Mouse (Mus musculus): Measurements from ENCODE around the gene Cdkal1. TPM values are rescaled to one million over a fixed set of nuclear protein-coding genes. Genes with fewer than 3 reads are reported as not detected.
A peak's percentile ranks its signal among the peaks of the same experiment; 100 is the strongest.

The Cdkal1 gene
- polyA plus RNA-seq, 1 experiment from 2014 or later = 25.9 TPM

GRCm38 (mm10) chr13:29161436-29161835 lies 694.0 kb downstream of the Cdkal1 start:
- WGBS = 83% methylated on average over 3 of the region's 3 CpGs

GRCm38 (mm10) chr13:29156703-29157102 lies 698.8 kb downstream of the Cdkal1 start:
- Histone ChIP-seq H3K4me3 (no peak overlapping the region), H3K4me1 (0 out of 2 replicates have a peak, but pooled peaks cover 9% of the 10 kb centered on the region), H3K27me3 (ENCODE audit: insufficient read depth, poor library complexity, severe bottlenecking) (no peaks in the 10 kb centered on the region), H3K27ac (no peak overlapping the region), H3K9me3 (no peaks in the 10 kb centered on the region), H3K36me3 (no peaks in the 10 kb centered on the region)
- DNase-seq (ENCODE audit: low spot score) = no peak
- WGBS = 16% methylated on average over 4 of the region's 4 CpGs

More at GRCm38 (mm10) chr13:29161436-29161835, 694.0 kb downstream of the Cdkal1 start:
- Histone ChIP-seq H3K27ac (no peak overlapping the region), H3K9me3 (no peaks in the 10 kb centered on the region), H3K4me3 (no peak overlapping the region), H3K36me3 (no peaks in the 10 kb centered on the region), H3K4me1 (0 out of 2 replicates have a peak, but pooled peaks cover 8% of the 10 kb centered on the region), H3K27me3 (ENCODE audit: insufficient read depth, poor library complexity, severe bottlenecking) (no peaks in the 10 kb centered on the region)
- DNase-seq (ENCODE audit: low spot score) = no peak

- no peaks in the 10 kb centered on the region for H3K27me3 ChIP-seq (ENCODE audit: insufficient read depth, poor library complexity, severe bottlenecking)
- no peaks in the 10 kb centered on the region for H3K9me3 ChIP-seq
- no peak for DNase-seq (ENCODE audit: low spot score)
- H3K4me3 ChIP-seq = no peak overlapping the region
- 0 out of 2 replicates have a peak, but pooled peaks cover 9% of the 10 kb centered on the region for H3K4me1 ChIP-seq
- 79% methylated on average over 3 of the region's 3 CpGs for WGBS
- H3K36me3 ChIP-seq = no peaks in the 10 kb centered on the region
- H3K27ac ChIP-seq = no peak overlapping the region
Observed at GRCm38 (mm10) chr13:29155297-29155696, 700.2 kb downstream of the Cdkal1 start.

- Histone ChIP-seq H3K4me1 (0 out of 2 replicates have a peak, but pooled peaks cover 4% of the 10 kb centered on the region), H3K36me3 (no peaks in the 10 kb centered on the region), H3K27ac (no peak overlapping the region), H3K9me3 (no peaks in the 10 kb centered on the region), H3K4me3 (no peak overlapping the region), H3K27me3 (ENCODE audit: insufficient read depth, poor library complexity, severe bottlenecking) (no peaks in the 10 kb centered on the region)
- DNase-seq (ENCODE audit: low spot score) = no peak
- WGBS = 71% methylated on average over 13 of the region's 13 CpGs
Observed at GRCm38 (mm10) chr13:29150120-29150519, 705.4 kb downstream of the Cdkal1 start.

GRCm38 (mm10) chr13:29149404-29149803 lies 706.1 kb downstream of the Cdkal1 start:
- H3K36me3 ChIP-seq = no peaks in the 10 kb centered on the region
- 73% methylated on average over 6 of the region's 6 CpGs for WGBS

GRCm38 (mm10) chr13:29148616-29149015 lies 706.9 kb downstream of the Cdkal1 start:
- Histone ChIP-seq H3K4me1 (0 out of 2 replicates have a peak, but pooled peaks cover 4% of the 10 kb centered on the region), H3K27me3 (ENCODE audit: insufficient read depth, poor library complexity, severe bottlenecking) (no peaks in the 10 kb centered on the region), H3K4me3 (no peak overlapping the region), H3K36me3 (no peaks in the 10 kb centered on the region), H3K9me3 (no peaks in the 10 kb centered on the region), H3K27ac (no peak overlapping the region)
- WGBS = 75% methylated on average over 9 of the region's 9 CpGs
- DNase-seq (ENCODE audit: low spot score) = no peak

More at GRCm38 (mm10) chr13:29149404-29149803, 706.1 kb downstream of the Cdkal1 start:
- H3K9me3 ChIP-seq = no peaks in the 10 kb centered on the region
- DNase-seq (ENCODE audit: low spot score) = no peak
- no peaks in the 10 kb centered on the region for H3K27me3 ChIP-seq (ENCODE audit: insufficient read depth, poor library complexity, severe bottlenecking)
- 0 out of 2 replicates have a peak, but pooled peaks cover 4% of the 10 kb centered on the region for H3K4me1 ChIP-seq
- 0 out of 2 replicates have a peak overlapping the region, but pooled peaks have one; percentile 10 for H3K27ac ChIP-seq
- no peak overlapping the region for H3K4me3 ChIP-seq

Other genes with a start within 250 kb of the Cdkal1 start
- gene E2f3, start 130.4 kb upstream of the Cdkal1 start, polyA plus RNA-seq (2016; fragmentation: Nextera tagmentation; extraction: Ambion mirVana) = 13.2 and 15.6 TPM in 2 replicates